12 mouse cellular contexts compared by ENCODE assay signal in genomic region chr17:29789715-29790114, GRCm38 (mm10).
A peak's percentile ranks its signal among the peaks of the same experiment; 100 is the strongest.
DNase-seq lines count a peak whose midpoint lies in the region; ATAC-seq and TF ChIP-seq lines count a peak whose summit lies in the region.
"Had no signal": no experiment of that assay in that cellular context is flagged by ENCODE, and none has a peak within 500 bp of the region (broad histone marks: within the 10 kb centered on the region; RNA-seq: fewer than 3 reads in every experiment).

No protein-coding gene starts in this region.

- 0 out of 2 replicates have a peak, but pooled peaks have one; percentile 15 for TF ChIP-seq CTCF in lung, adult 2 months (IDR thresholded peaks at IDR 0.05; ENCODE audit: insufficient read depth, low read length)

- no peaks in the 10 kb centered on the region for H3K36me3 ChIP-seq in forebrain, embryonic 13.5 days (ENCODE audit: poor library complexity, severe bottlenecking)
- H3K36me3 ChIP-seq in forebrain, embryonic 12.5 days (replicated peaks), result no peaks in the 10 kb centered on the region
- H3K36me3 ChIP-seq: limb, embryonic 10.5 days; midbrain, embryonic 15.5 days had no signal

- no peak for DNase-seq in lung, adult 2 months
- no peak for DNase-seq in lung, adult 18-20 months
- peak; percentile 89 for DNase-seq in R1 (ENCODE audit: low read depth, low spot score)
- no peak for DNase-seq in adrenal gland, adult 2 months
- DNase-seq in embryo, embryonic 11 days, result no peak
- DNase-seq: kidney, adult 2 months; right cerebral cortex, adult 18-20 months had no signal

- H3K9me3 ChIP-seq in forebrain, embryonic 13.5 days (replicated peaks), result peaks cover 6% of the 10 kb centered on the region; the same call in 1 of the 2 replicates
- peaks cover 4% of the 10 kb centered on the region; the same call in 1 of the 2 replicates for H3K9me3 ChIP-seq in forebrain, embryonic 12.5 days
- H3K9me3 ChIP-seq: limb, embryonic 10.5 days; midbrain, embryonic 15.5 days had no signal

- H3K27me3 ChIP-seq in forebrain, embryonic 13.5 days, result no peaks in the 10 kb centered on the region
- H3K27me3 ChIP-seq in forebrain, embryonic 12.5 days, result no peaks in the 10 kb centered on the region
- H3K27me3 ChIP-seq: midbrain, embryonic 15.5 days had no signal

- peak overlapping the region; percentile 57; the same call in 1 of the 2 replicates for H3K27ac ChIP-seq in forebrain, embryonic 13.5 days
- H3K27ac ChIP-seq in forebrain, embryonic 12.5 days, result no peak overlapping the region
- H3K27ac ChIP-seq: limb, embryonic 10.5 days; midbrain, embryonic 15.5 days had no signal

- H3K4me1 ChIP-seq in forebrain, embryonic 13.5 days, result peaks cover 14% of the 10 kb centered on the region
- peaks cover 5% of the 10 kb centered on the region for H3K4me1 ChIP-seq in forebrain, embryonic 12.5 days
- no peaks in the 10 kb centered on the region for H3K4me1 ChIP-seq in lung, adult 2 months (ENCODE audit: control insufficient read depth, insufficient read depth, low read length)

- no peak for ATAC-seq in forebrain, embryonic 13.5 days
- ATAC-seq in forebrain, embryonic 12.5 days (ENCODE audit: low FRiP score), result no peak
- ATAC-seq in megakaryocyte progenitor cell, adult 5-6 weeks (replicated peaks; ENCODE audit: poor library complexity), result 0 out of 2 replicates have a peak, but pooled peaks have one; percentile 29
- ATAC-seq: midbrain, embryonic 15.5 days had no signal

- H3K4me3 ChIP-seq in forebrain, embryonic 13.5 days, result no peak overlapping the region
- H3K4me3 ChIP-seq in forebrain, embryonic 12.5 days (replicated peaks), result no peak overlapping the region
- H3K4me3 ChIP-seq in lung, adult 2 months (replicated peaks; ENCODE audit: extremely low read depth, low read depth, low read length), result no peak overlapping the region
- H3K4me3 ChIP-seq: limb, embryonic 10.5 days; midbrain, embryonic 15.5 days had no signal

- 69% methylated on average over 9 of the region's 9 CpGs for WGBS in forebrain, embryonic 13.5 days
- 70% methylated on average over 9 of the region's 9 CpGs for WGBS in forebrain, embryonic 12.5 days
- WGBS in lung, adult 2 months, result 68% methylated on average over 9 of the region's 9 CpGs

- H3K9ac ChIP-seq in forebrain, embryonic 13.5 days, result no peak overlapping the region
- H3K9ac ChIP-seq in forebrain, embryonic 12.5 days, result no peak overlapping the region
- H3K9ac ChIP-seq: midbrain, embryonic 15.5 days had no signal

- H3K4me2 ChIP-seq in forebrain, embryonic 13.5 days, result no peak overlapping the region
- H3K4me2 ChIP-seq in forebrain, embryonic 12.5 days, result no peak overlapping the region
- H3K4me2 ChIP-seq: midbrain, embryonic 15.5 days had no signal

- TF ChIP-seq POLR2A in lung, adult 2 months (IDR thresholded peaks at IDR 0.05; ENCODE audit: borderline replicate concordance, extremely low read depth, low read depth, low read length), result no peak
